Mouse (Mus musculus): ENCODE measurements around the gene Gnpat.
"Not testable (repeated sequence)": the region's sequence is repeated elsewhere in the genome, so short reads cannot be mapped to it uniquely, and the experiment has no call there.

Gnpat gene

DNA sequence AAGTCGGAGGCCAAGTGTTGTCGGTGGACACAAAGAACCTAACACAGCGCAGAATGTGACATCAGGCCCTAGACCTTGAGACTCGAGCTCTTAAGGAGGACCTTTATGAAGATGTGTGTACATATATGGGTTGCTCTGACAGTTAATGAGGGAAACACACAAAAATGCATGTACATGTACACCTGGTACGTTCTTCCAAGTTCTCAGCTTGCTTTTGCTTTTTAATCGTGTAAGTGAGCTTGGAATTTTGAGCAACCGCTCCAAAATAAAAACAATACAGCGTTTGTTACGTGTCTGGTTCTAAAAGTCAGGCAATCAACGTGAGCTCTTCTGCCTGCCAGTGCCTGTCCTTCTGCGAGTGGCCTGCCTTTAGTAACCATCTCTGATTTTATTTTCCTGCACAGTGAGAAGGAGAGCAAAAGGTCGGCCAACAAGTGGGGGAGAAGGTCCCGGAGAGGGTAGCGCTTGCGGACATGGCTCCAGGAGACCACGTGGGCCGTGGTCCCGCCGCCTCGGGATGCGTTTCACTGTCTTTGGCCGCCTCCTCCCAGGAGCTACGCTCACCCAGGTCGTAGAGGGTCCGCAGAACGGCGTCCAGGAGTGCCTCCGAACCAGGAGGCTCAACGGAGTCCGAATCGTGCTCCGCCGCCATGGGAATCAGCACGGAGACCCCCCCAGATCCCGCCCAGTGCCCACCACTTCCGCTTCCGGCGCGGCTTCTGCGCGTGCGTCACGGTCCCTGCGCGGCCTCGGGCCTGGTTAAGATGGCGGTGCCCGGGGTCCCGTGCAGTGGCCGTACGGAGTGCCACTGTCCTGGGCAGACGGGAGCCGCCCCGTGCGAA, at the start of gene Gnpat, which contains the start of gene 2810004N23Rik:
Gnpat (plus strand) TSS at position 713 of the 842 bp plus-strand sequence.
2810004N23Rik (minus strand) TSS at position 800 of the 842 bp plus-strand sequence.
- DNase-seq, result peak; percentile 97

GRCm38 (mm10) chr8:124813326-124813725, 49.5 kb upstream of the Gnpat start:
- no peak for DNase-seq

GRCm38 (mm10) chr8:124815870-124816269, 47.0 kb upstream of the Gnpat start:
- no peak for DNase-seq

- no peak for DNase-seq
Observed at GRCm38 (mm10) chr8:124816866-124817265, 46.0 kb upstream of the Gnpat start.

GRCm38 (mm10) chr8:124817361-124817760, 45.5 kb upstream of the Gnpat start:
- DNase-seq, result no peak

GRCm38 (mm10) chr8:124819612-124820115, 43.2 kb upstream of the Gnpat start:
- DNase-seq, result no peak

DNA sequence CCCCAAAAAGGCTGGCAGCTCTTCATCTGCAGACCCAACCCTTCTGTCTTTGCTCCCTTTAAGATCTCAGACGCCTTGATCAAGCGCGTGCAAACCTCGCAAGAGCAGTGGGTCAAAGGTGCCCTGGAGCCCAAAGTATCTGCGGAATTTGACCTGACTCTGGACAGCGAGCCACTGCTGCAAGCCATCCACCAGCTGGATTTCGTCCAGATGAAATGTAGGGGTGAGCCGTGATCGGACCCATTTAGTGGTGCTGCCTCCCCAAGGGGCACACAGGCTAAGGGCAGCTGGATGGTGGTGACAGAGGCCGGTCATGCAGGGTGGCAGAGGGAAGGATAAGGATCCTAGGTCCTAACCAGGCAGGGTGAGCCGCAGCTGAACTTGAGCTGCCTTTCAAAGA, 42.7 kb upstream of the Gnpat start:
- DNase-seq, result no peak

DNA sequence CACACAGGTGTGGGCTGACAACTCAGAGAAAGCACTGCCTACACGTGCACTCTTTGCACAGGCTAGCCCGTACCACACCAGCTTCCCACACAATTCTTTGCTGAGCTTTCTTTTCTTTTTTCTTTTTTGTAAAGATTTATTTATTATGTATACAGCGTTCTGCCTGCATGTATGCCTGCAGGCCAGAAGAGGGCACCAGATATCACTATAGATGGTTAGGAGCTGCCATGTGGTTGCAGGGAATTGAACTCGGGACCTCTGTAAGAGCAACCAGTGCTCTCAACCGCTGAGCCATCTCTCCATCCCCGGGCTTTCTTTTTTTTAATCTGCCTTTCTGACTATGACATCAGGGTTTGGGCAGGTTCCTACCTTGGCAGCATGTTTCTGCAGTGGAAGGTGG, 39.3 kb upstream of the Gnpat start:
- DNase-seq, result no peak

DNA sequence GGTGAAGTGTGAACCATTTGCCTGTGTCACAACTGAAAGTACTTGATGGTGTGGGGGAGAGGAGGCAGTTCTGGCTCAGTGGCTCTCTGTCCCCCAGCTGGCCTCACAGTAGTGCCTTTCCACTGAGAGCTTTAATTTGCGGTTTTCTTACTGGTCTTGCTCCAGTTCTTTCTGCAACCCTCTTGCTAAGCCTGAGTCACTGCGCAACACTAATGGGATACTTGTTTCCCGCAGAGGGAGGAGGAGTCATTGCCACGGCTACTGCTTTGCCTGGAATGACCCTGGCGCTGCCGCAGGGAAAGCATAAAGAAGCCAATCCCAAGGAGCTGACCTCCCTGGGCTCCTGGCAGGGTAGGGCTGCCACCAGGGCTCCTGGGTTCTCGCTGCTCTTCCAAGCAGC, 36.2 kb upstream of the Gnpat start:
- DNase-seq, result no peak

DNA sequence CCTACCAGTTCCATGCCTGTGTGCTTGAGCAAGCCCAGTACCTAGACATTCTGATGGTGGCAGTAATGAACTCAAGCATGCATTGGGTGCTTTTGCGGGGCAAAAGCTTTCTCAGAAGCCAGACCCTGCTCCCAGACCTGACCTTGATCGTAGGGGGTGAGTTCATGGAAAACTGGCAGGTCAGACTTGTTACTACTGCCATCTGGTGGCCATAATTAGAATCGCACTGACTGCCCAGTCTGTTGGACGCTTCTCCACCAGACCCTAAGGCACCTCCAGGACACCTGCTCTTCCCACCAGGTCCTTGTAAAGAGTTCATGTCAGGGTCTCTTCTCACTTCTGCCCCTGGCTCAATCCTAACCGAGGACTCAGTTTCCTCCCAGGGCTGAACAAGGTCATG, 35.4 kb upstream of the Gnpat start:
- DNase-seq, result peak; percentile 54

DNA sequence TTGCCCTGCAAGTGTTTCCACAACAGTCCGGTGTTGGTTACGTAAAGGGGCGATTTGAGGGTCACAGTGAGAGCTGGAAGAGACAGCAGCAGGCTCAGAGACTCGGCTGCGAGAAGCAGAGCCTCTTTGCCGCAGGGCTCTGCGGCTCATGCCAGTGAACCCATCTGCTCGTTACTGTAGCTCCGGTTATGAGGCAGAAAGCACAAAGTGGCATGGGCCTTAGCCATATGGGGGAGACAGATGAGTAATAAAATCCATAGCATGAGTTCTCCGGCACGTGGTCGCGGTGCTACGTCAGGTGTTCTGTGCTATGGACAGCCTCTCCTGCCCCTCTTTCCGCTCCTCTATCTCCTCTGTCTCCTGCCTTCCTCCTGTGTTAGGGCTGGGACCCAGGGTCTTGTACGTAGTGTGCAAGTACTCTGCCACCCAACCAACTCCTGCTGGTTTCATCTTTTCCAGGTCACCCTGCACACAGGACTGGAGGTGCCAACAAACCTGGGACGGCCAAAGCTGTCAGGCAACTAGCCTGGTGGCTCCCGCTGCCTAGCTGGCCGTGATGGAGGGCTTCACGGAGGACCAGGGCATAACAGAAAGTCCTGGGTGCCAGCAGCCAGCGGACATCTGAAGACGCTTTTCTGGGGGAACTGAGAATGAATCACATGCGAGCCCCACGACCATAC, 34.1 kb upstream of the Gnpat start:
- DNase-seq, result no peak

GRCm38 (mm10) chr8:124830050-124830449, 32.8 kb upstream of the Gnpat start:
- no peak for DNase-seq

DNA sequence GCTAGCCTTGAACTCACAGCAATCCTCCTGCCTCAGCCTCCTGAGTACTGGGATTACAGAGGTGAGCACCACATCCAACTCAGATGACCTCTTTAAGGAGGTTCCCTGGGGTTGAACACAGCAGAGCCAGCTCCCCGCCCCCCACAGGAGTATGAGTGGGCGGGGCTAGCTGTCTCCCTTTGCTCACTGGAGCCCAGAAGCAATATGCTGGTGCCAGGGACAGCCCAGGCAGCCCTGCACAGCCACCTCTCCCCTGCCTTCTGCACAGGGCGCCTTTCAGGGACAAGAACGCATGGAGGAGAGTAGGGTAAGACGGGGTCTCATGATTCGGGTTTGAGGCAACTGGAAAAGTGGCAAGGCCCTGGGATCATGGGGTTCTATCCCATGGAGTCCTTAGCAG, 31.3 kb upstream of the Gnpat start:
- DNase-seq, result no peak

GRCm38 (mm10) chr8:124831941-124832340, 30.9 kb upstream of the Gnpat start:
- DNase-seq, result no peak

- DNase-seq, result no peak
Observed at GRCm38 (mm10) chr8:124833430-124834205, 29.2 kb upstream of the Gnpat start.

DNA sequence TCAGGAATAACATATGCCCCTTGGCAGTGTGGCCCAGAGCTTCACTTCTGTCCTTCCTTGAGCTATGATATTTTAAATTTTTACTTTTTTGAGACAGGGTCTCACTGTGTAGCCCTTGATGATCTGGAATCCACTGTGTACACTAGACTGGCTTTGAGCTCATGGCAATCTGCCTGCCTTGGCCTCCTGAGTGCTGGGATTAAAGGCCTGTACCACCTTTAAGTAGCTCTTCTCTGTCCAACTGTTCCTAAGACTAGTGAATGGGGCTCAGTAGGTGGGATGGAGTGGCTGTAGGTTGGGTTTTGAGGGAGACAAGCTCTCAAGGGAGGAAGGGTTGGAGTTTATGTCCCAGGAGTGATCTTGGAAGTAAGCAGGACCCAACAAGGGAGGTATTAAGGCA, 27.0 kb upstream of the Gnpat start:
- no peak for DNase-seq

DNA sequence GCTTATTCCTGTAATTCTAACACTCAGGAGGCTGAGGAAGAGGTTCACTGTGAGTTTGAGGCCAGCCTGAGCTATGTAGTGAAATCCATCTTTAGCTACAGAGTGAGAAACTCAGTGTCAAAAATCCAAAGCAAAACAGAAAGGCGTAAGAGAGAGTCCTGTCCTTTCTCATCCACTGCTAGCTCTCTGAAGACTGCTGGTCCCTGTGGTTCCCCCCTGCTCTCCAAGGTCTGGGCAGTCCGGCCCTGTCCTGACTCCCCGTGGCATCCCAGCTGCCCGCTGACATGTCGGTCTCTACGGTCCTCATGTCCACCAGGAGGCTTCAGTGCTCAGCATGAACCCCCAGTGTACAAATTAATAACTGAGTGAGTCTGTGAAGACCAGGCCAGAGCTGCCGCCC, 26.6 kb upstream of the Gnpat start:
- DNase-seq, result no peak

DNA sequence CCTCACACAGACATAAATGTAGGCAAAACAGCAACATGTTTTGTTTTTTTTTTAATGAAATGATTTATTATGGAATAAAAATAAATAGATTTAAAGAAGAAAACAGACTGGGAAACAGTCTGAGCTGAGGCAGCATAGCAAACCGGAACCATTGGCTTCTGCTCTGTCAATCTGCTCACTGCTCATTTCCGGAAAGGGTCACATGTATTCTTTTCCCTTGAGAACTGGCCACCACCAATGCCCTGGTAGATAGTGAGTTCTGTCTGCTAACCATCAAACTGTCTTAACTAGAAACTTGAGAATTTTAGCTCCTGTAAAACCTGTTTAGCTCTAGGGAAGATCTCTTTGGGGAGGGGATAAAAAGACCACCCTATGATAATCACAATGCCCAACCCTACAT, 25.9 kb upstream of the Gnpat start:
- DNase-seq, result no peak

DNA sequence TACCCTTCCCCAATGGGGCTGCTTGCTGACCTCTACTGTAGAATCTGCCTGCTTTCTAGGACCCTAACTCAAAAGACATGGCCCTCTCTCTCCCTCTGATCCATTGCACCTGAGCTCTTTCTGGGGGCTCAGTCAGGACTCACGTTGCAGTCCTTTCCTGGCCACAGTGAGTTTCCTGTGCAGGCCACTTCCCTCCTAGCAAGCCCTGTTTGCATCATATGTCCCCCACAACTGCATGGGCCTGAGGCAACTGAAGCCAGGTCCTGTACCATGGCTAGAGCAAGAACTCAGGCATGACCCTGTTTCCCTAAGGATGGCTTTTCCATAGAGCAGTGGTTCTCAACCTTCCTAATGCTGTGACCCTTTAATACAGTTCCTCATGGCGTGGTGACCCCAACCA, 24.9 kb upstream of the Gnpat start:
- no peak for DNase-seq

DNA sequence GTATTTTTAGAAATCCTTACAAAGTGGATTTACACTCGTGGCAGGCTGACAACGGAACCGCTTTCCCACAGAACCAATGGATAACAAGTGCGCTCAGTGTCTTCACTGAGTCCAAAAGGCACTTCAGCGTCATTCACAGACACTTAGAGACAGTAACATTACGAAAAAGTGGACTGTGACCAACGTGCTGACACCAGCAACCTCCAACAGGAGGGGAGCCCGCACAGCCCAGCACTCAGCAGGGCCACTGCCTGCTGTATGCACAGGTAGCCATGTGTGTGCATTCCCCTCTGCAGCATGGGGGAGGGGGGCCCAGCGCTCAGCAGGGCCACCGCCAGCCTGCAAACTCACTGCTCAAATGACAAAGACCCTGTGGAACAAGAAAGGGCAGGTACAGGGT, 23.5 kb upstream of the Gnpat start:
- no peak for DNase-seq

GRCm38 (mm10) chr8:124840900-124841299, 21.9 kb upstream of the Gnpat start:
- no peak for DNase-seq

DNA sequence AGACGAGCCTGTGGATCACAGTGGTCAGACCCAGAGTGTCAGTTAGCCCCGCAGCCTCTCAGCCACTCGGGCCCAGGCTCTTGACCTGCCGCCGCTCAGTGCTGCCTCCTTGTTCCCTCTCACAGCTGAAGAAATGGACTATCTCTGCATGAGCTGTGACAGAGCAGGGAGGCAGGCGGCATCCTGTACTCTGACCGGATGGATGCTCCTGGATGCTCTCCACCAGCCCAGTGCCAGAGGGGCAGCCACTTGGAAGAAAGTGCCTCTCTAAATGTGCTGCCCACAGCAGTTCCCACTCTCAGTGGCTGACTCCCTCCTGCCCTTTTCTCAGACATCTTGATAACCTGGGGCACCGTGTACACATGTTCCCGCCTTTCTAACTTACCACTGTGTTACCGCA, 21.1 kb upstream of the Gnpat start:
- no peak for DNase-seq

GRCm38 (mm10) chr8:124842929-124843328, 19.9 kb upstream of the Gnpat start:
- not testable (repeated sequence) for DNase-seq

Data from thymus, postnatal 4 days (tissue).